8 mouse cellular contexts compared by ENCODE assay signal in genomic region chr9:114779984-114780745, GRCm38 (mm10). TPM values are rescaled to one million over a fixed set of nuclear protein-coding genes. Genes with fewer than 3 reads are reported as not detected.
A peak's percentile ranks its signal among the peaks of the same experiment; 100 is the strongest.
DNase-seq lines count a peak whose midpoint lies in the region; ATAC-seq lines count a peak whose summit lies in the region.

No protein-coding gene starts in this region.

- H3K4me1 ChIP-seq in megakaryocyte, embryonic 14.5 days = peaks cover 66% of the 10 kb centered on the region
- H3K4me1 ChIP-seq in embryonic facial prominence, embryonic 13.5 days = peaks cover 26% of the 10 kb centered on the region
- H3K4me1 ChIP-seq in intestine, embryonic 15.5 days (replicated peaks) = peaks cover 14% of the 10 kb centered on the region
- H3K4me1 ChIP-seq in neural tube, embryonic 12.5 days = peaks cover 21% of the 10 kb centered on the region

- peaks cover 63% of the 10 kb centered on the region for H3K27me3 ChIP-seq in megakaryocyte, embryonic 14.5 days (replicated peaks)
- H3K27me3 ChIP-seq in embryonic facial prominence, embryonic 13.5 days = no peaks in the 10 kb centered on the region
- H3K27me3 ChIP-seq in intestine, embryonic 15.5 days (replicated peaks) = no peaks in the 10 kb centered on the region
- H3K27me3 ChIP-seq in neural tube, embryonic 12.5 days (replicated peaks) = no peaks in the 10 kb centered on the region

- peak overlapping the region; percentile 88 for H3K9ac ChIP-seq in embryonic facial prominence, embryonic 13.5 days
- H3K9ac ChIP-seq in intestine, embryonic 15.5 days = peak overlapping the region; percentile 80
- peak overlapping the region; percentile 72; the same call in 1 of the 2 replicates for H3K9ac ChIP-seq in neural tube, embryonic 12.5 days

- peak overlapping the region; percentile 90 for H3K27ac ChIP-seq in embryonic facial prominence, embryonic 13.5 days
- H3K27ac ChIP-seq in intestine, embryonic 15.5 days = 0 out of 2 replicates have a peak overlapping the region, but pooled peaks have one; percentile 6
- no peak overlapping the region for H3K27ac ChIP-seq in neural tube, embryonic 12.5 days

- 34% methylated on average over 23 of the region's 23 CpGs for WGBS in embryonic facial prominence, embryonic 13.5 days
- WGBS in intestine, embryonic 15.5 days = 37% methylated on average over 23 of the region's 23 CpGs
- WGBS in neural tube, embryonic 12.5 days = 27% methylated on average over 23 of the region's 23 CpGs

- no peak for DNase-seq in ovary, postnatal 10 days (ENCODE audit: low spot score)
- DNase-seq in right cerebral cortex, postnatal 10 days (ENCODE audit: low spot score in 2 of 2) = no peak
- no peak for DNase-seq in urinary bladder, postnatal 25 days (ENCODE audit: low spot score)

- H3K36me3 ChIP-seq in megakaryocyte, embryonic 14.5 days (replicated peaks; ENCODE audit: low read length) = no peaks in the 10 kb centered on the region
- H3K36me3 ChIP-seq in embryonic facial prominence, embryonic 13.5 days = no peaks in the 10 kb centered on the region
- no peaks in the 10 kb centered on the region for H3K36me3 ChIP-seq in intestine, embryonic 15.5 days
- no peaks in the 10 kb centered on the region for H3K36me3 ChIP-seq in neural tube, embryonic 12.5 days

- peak overlapping the region; percentile 90 for H3K4me2 ChIP-seq in embryonic facial prominence, embryonic 13.5 days
- H3K4me2 ChIP-seq in intestine, embryonic 15.5 days (replicated peaks) = peak overlapping the region; percentile 95
- peak overlapping the region; percentile 93 for H3K4me2 ChIP-seq in neural tube, embryonic 12.5 days (replicated peaks)

- H3K4me3 ChIP-seq in megakaryocyte, embryonic 14.5 days (replicated peaks) = peak overlapping the region; percentile 93
- peak overlapping the region; percentile 71 for H3K4me3 ChIP-seq in embryonic facial prominence, embryonic 13.5 days
- H3K4me3 ChIP-seq in intestine, embryonic 15.5 days (replicated peaks) = peak overlapping the region; percentile 62
- peak overlapping the region; percentile 52 for H3K4me3 ChIP-seq in neural tube, embryonic 12.5 days

- ATAC-seq in megakaryocyte, adult 5-6 weeks (ENCODE audit: poor library complexity, severe bottlenecking) = no peak
- ATAC-seq in embryonic facial prominence, embryonic 13.5 days (ENCODE audit: insufficient number of reproducible peaks, insufficient read depth, low FRiP score, low TSS enrichment, low read depth) = no peak
- ATAC-seq in intestine, embryonic 15.5 days = no peak
- ATAC-seq in neural tube, embryonic 12.5 days (ENCODE audit: low FRiP score, low read depth) = 0 out of 2 replicates have a peak, but pooled peaks have one; percentile 21

- H3K9me3 ChIP-seq in megakaryocyte, embryonic 14.5 days = no peaks in the 10 kb centered on the region
- no peaks in the 10 kb centered on the region for H3K9me3 ChIP-seq in embryonic facial prominence, embryonic 13.5 days
- no peaks in the 10 kb centered on the region for H3K9me3 ChIP-seq in intestine, embryonic 15.5 days
- H3K9me3 ChIP-seq in neural tube, embryonic 12.5 days = no peaks in the 10 kb centered on the region

RNA-seq across cellular contexts. Expression of gene Cmtm7, which starts 1.5 kb away (rescaled TPM):
- polyA plus RNA-seq in megakaryocyte, embryonic 14.5 days (2012; ENCODE audit: insufficient read depth, low replicate concordance) = 103 and 110 TPM in 2 replicates
- 189 and 201 TPM in 2 replicates for total RNA-seq in megakaryocyte, adult 5-6 weeks (2015)
- 259 and 283 TPM in 2 replicates for total RNA-seq in megakaryocyte, adult 5-6 weeks (2017)
- 104 and 114 TPM in 2 replicates for polyA plus RNA-seq in embryonic facial prominence, embryonic 13.5 days (2015; fragmentation: Nextera tagmentation; extraction: Ambion mirVana)
- polyA plus RNA-seq in intestine, embryonic 15.5 days (2015; fragmentation: Nextera tagmentation; extraction: Ambion mirVana) = 89.8 and 100 TPM in 2 replicates
- 37.0 and 44.8 TPM in 2 replicates for polyA plus RNA-seq in neural tube, embryonic 12.5 days (2016; fragmentation: Nextera tagmentation; extraction: Ambion mirVana)

RNA-seq across cellular contexts. Expression of gene Cmtm6, which starts 49.2 kb away (rescaled TPM):
- polyA plus RNA-seq in megakaryocyte, embryonic 14.5 days (2012; ENCODE audit: insufficient read depth, low replicate concordance) = 4.9 and 10.3 TPM in 2 replicates
- 79.5 and 98.1 TPM in 2 replicates for total RNA-seq in megakaryocyte, adult 5-6 weeks (2015)
- total RNA-seq in megakaryocyte, adult 5-6 weeks (2017) = 120 and 124 TPM in 2 replicates
- polyA plus RNA-seq in embryonic facial prominence, embryonic 13.5 days (2015; fragmentation: Nextera tagmentation; extraction: Ambion mirVana) = 32.6 and 38.3 TPM in 2 replicates
- 77.5 and 77.7 TPM in 2 replicates for polyA plus RNA-seq in intestine, embryonic 15.5 days (2015; fragmentation: Nextera tagmentation; extraction: Ambion mirVana)
- 22.3 and 24.6 TPM in 2 replicates for polyA plus RNA-seq in neural tube, embryonic 12.5 days (2016; fragmentation: Nextera tagmentation; extraction: Ambion mirVana)
